Mouse (Mus musculus) limb, embryonic 10.5 days (tissue): ENCODE results near the gene Hmgxb4. TPM values are rescaled to one million over a fixed set of nuclear protein-coding genes. Genes with fewer than 3 reads are reported as not detected.
"Not testable (repeated sequence)": the region's sequence is repeated elsewhere in the genome, so short reads cannot be mapped to it uniquely, and the experiment has no call there.

ENCODE experiments used
- DNase-seq: peaks from one replicate; pipeline ENCODE4 v3.0.0-alpha.2; 2017; ENCODE audit warnings: low spot score
- H3K27ac ChIP-seq: fragments of 300-500 bp; sonication (generic); 2 replicates; pipeline ENCODE4 v1.5.1; 2016; ENCODE audit warnings: mild to moderate bottlenecking
- H3K27me3 ChIP-seq: fragments of 300-500 bp; sonication (generic); 2 replicates; pipeline ENCODE4 v1.6.1; 2016; ENCODE audit warnings: low read depth, mild to moderate bottlenecking; ENCODE audit not compliant: poor library complexity, severe bottlenecking
- H3K36me3 ChIP-seq: fragments of 300-500 bp; sonication (generic); 2 replicates; pipeline ENCODE4 v1.6.1; 2016; ENCODE audit warnings: mild to moderate bottlenecking, moderate library complexity
- H3K4me1 ChIP-seq: fragments of 300-500 bp; sonication (generic); 2 replicates; pipeline ENCODE4 v1.6.1; 2016
- H3K4me3 ChIP-seq: fragments of 300-500 bp; sonication (generic); 2 replicates; pipeline ENCODE4 v1.5.1; 2016; ENCODE audit warnings: mild to moderate bottlenecking, moderate library complexity
- H3K9me3 ChIP-seq: fragments of 300-500 bp; sonication (generic); replicated peaks from 2 replicates; pipeline ENCODE4 v1.6.1; 2016; ENCODE audit warnings: mild to moderate bottlenecking
- WGBS: fragments of 180-500 bp; shearing (Covaris S2); methylation state at CpG from one replicate; pipeline ENCODE4 v1.1.7; 2016; 5-methylcytosine and 5-hydroxymethylcytosine counted together
- polyA plus RNA-seq: library from polyadenylated mRNA; unstranded; fragments of >200 nt; fragmentation: Nextera tagmentation; extraction: Ambion mirVana; gene quantifications from 2 replicates; pipeline ENCODE4 v1.2.1, GENCODE M21; 2016

The Hmgxb4 gene
- 46.6 and 48.2 TPM in 2 replicates for polyA plus RNA-seq

DNA sequence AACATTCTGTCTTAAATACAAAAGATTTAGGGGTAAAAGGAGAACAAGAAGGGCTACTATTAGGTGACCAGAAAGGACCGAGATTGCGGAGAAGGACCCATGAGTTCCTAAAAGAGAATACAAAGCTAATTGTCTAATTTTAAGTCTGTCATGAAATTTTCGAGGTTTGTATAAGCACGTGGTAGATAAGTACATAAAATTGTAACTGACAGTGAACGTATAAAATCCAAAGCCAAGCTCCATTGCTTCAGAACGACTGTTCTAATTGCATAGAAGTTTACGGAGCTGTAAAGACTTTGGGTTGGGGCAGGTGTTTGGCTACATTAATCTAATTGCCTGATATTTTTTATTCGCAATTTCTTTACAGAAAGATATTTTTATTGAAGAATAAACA lies at the start of gene Hmgxb4:
Hmgxb4 (plus strand) TSS at position 276 of the 394 bp plus-strand sequence.
- Histone ChIP-seq H3K9me3 (no peaks in the 10 kb centered on the region), H3K4me3 (peak within 1 kb of the TSS; percentile 95), H3K4me1 (peaks cover 17% of the 10 kb centered on the region), H3K27me3 (peaks cover 3% of the 10 kb centered on the region), H3K27ac (peak within 1 kb of the TSS; percentile 100), H3K36me3 (no peaks in the 10 kb centered on the region; the same call in 1 of the 2 replicates)
- DNase-seq, result no peak
- WGBS, result 16% methylated on average over 8 of the region's 8 CpGs

DNA sequence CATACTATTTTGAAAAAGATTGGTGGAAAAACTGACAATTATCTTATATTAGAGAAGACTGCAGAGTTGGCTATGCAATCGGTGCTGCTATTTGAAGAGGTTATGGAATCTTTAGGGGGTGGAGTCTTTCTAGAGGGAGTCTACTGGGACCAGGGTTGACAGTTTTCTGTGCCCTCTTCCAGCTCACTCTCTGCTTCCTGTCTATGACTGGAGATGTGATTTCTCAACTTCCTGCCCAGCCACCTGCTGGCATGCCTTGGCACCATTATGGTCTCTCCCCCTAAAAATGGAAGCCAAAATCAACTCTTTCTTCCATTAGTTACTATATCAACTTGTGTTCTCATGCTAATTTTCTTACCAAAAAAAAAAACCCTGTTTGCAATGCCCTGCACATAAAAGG lies 43.7 kb upstream of the Hmgxb4 start:
- 86% methylated on average over 1 of the region's 1 CpGs for WGBS

DNA sequence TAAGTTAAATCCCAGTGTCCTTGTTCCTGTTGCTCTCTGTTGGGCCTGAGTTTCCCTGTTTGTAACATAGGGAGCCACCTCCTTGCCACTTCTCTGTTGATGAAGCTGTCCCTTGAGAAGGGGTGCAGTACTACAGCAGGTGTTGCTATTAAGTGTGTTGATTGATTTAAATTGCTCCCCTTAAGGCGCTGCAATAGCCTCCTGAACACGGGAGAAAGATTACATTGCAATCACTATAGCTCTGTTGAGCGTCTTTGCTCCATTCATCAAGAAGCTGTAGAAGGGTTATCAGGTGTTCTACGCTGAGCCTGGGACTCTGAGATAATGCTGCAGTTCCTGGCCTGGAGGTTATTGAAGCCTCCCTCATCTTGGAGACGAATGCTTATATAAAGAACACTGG lies 29.2 kb upstream of the Hmgxb4 start:
- no peak for DNase-seq
- Histone ChIP-seq H3K9me3 (no peaks in the 10 kb centered on the region), H3K27ac (no peak overlapping the region), H3K4me1 (no peaks in the 10 kb centered on the region), H3K27me3 (no peaks in the 10 kb centered on the region), H3K36me3 (no peaks in the 10 kb centered on the region), H3K4me3 (no peak overlapping the region)
- WGBS, result 76% methylated on average over 5 of the region's 5 CpGs

More for the DNA sequence above, 43.7 kb upstream of the Hmgxb4 start:
- H3K27ac ChIP-seq, result no peak overlapping the region
- no peaks in the 10 kb centered on the region for H3K27me3 ChIP-seq
- no peaks in the 10 kb centered on the region for H3K9me3 ChIP-seq
- H3K4me3 ChIP-seq, result no peak overlapping the region
- H3K4me1 ChIP-seq, result no peaks in the 10 kb centered on the region
- DNase-seq, result no peak
- H3K36me3 ChIP-seq, result no peaks in the 10 kb centered on the region

DNA sequence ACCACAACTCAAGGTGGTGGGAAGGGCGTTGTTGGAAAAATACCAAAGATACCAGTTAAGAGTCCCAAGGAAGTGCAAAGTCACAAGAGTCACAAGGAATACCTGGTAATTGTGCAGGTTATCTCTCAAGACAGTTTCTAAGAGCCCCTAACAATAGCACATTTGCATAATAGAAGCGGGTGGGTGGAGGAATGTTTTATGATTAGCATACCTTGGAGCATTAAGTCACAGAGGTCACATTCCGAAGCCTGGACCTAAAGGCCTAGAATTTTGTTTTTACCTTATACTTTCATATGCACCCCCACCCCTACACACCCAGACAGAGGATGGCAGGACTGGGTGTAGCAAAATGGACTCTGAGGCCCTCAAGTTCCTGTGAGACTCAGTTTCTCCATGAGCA lies 22.9 kb upstream of the Hmgxb4 start:
- H3K27ac ChIP-seq, H3K36me3 ChIP-seq, H3K4me1 ChIP-seq, H3K9me3 ChIP-seq, DNase-seq, H3K27me3 ChIP-seq, H3K4me3 ChIP-seq: not testable (repeated sequence)
- 91% methylated on average over 3 of the region's 3 CpGs for WGBS

DNA sequence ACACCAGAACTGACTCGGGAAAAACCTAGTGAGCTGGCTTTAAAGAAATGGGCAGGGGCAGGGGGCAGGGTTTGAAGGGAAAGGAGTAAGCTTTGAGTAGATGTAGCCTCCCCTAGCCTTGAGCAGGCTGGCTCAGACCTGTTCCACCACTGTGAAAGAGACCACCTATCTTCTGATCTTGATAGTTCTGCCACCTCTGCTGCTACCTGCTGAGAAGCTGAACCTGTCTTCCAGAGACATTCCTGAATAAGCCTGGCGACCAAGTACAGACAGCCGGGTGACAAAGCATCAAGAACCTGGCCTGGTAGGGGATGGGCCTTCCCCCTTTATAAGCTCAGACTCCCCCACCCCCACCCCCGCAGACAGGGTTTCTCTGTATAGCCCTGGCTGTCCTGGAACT lies 21.5 kb upstream of the Hmgxb4 start:
- Histone ChIP-seq H3K27ac (no peak overlapping the region), H3K36me3 (no peaks in the 10 kb centered on the region), H3K9me3 (no peaks in the 10 kb centered on the region), H3K27me3 (no peaks in the 10 kb centered on the region), H3K4me3 (no peak overlapping the region), H3K4me1 (no peaks in the 10 kb centered on the region)
- WGBS, result 84% methylated on average over 4 of the region's 4 CpGs
- no peak for DNase-seq

DNA sequence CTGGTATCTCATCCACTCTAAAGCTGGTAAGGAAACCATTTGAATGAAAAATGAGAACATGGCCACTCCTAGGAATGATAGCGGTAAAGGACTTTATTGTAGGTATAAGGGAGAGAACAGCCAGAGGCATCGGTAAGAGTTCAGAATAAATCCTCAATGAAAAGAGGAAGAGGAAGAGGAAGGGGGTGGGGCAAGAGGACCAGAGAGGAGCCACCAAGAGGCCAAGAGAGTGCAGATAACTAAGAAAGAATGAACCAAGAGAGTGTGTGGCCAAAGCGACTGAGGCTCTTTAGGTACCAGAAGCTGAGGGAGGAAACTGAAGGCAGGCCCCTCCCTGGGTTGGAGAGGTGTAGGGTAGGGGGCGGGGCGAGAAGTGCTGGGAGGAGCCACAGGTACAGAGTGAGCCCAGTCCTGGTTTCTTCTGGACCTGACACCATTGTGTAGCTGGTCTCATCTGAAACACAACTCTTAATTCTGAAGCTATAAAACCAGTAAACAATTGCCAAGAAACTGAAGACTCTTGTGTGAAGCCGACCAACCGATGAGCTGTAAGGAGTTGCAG lies 20.8 kb upstream of the Hmgxb4 start:
- 78% methylated on average over 7 of the region's 7 CpGs for WGBS
- H3K4me1 ChIP-seq, result no peaks in the 10 kb centered on the region
- no peak overlapping the region for H3K27ac ChIP-seq
- DNase-seq, result no peak
- no peaks in the 10 kb centered on the region for H3K27me3 ChIP-seq
- H3K4me3 ChIP-seq, result no peak overlapping the region
- no peaks in the 10 kb centered on the region for H3K36me3 ChIP-seq
- H3K9me3 ChIP-seq, result no peaks in the 10 kb centered on the region

DNA sequence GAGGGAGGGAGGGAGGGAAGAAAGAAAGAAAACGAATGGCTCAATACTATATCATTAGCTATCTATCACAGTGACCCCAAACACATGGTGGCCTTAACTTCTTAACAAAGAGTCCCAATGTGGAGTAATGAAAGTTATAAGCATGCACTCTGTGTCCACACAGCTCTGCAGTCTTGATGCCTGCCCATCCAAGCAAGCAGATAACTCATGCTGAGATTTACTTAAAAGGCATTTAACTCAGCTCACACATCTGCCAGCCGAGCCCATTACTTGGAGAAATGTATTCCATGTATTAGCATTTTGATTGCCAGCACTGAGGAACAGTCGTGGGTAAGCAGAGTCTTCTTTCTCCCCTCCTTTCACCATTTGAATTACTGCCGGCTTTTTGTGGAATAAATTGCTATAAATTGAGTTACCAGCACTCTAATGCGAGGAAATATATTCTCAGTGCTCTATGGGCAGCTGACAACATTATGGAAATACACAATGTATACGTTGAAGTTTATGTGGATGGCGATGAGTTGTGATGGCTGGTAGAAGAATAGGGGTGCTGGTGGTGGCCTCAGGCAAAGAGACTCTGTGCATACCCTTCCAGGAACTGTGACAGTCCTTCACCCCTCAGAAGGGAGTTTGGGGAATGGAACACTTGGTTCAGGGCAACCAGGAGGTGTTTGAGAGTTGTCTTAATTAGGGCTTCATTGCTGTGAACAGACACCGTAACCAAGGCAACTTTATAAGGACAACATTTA lies 19.9 kb upstream of the Hmgxb4 start:
- 88% methylated on average over 8 of the region's 8 CpGs for WGBS
- no peak for DNase-seq
- no peak overlapping the region for H3K27ac ChIP-seq
- H3K36me3 ChIP-seq, result no peaks in the 10 kb centered on the region
- H3K4me3 ChIP-seq, result no peak overlapping the region
- H3K4me1 ChIP-seq, result no peaks in the 10 kb centered on the region
- no peaks in the 10 kb centered on the region for H3K27me3 ChIP-seq
- no peaks in the 10 kb centered on the region for H3K9me3 ChIP-seq

DNA sequence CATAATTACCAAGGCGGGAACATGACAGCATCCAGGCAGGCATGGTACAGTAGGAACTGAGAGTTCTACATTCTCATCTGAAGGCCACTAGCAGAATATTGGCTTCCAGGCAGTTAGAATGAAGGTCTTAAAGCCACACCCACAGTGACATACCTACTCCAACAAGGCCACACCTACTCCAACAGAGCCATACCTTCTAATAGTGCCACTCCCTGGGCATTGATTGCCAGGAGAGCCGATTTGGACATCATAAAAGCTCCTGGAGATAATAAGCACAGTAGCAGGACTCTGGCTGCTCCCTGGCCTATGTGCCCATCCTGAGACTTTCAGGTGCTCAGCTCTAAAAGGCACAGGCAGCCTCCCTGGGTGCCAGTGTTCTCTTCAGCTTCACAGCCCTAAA lies 19.3 kb upstream of the Hmgxb4 start:
- DNase-seq, result no peak
- H3K27me3 ChIP-seq, result no peaks in the 10 kb centered on the region
- no peak overlapping the region for H3K27ac ChIP-seq
- H3K4me3 ChIP-seq, result no peak overlapping the region
- no peaks in the 10 kb centered on the region for H3K4me1 ChIP-seq
- no peaks in the 10 kb centered on the region for H3K36me3 ChIP-seq
- 76% methylated on average over 2 of the region's 2 CpGs for WGBS
- H3K9me3 ChIP-seq, result no peaks in the 10 kb centered on the region

DNA sequence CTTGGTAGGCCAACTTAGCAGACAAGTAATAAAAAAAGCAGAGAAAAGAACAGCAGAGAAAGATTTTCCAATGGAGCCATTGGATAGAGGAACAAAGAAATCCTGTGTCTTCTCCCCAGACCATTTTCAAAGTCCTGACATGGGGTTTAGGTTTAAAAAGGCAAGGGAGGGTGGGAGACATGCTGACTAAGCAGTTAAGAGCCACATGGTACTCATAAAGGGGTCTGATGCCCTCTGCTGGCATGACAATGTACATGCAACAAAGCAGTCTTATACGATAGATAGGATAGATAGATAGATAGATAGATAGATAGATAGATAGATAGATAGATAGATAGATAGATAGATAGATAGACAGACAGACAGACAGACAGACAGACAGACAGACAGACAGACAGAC lies 15.7 kb upstream of the Hmgxb4 start:
- no peak for DNase-seq
- no peaks in the 10 kb centered on the region for H3K4me1 ChIP-seq

DNA sequence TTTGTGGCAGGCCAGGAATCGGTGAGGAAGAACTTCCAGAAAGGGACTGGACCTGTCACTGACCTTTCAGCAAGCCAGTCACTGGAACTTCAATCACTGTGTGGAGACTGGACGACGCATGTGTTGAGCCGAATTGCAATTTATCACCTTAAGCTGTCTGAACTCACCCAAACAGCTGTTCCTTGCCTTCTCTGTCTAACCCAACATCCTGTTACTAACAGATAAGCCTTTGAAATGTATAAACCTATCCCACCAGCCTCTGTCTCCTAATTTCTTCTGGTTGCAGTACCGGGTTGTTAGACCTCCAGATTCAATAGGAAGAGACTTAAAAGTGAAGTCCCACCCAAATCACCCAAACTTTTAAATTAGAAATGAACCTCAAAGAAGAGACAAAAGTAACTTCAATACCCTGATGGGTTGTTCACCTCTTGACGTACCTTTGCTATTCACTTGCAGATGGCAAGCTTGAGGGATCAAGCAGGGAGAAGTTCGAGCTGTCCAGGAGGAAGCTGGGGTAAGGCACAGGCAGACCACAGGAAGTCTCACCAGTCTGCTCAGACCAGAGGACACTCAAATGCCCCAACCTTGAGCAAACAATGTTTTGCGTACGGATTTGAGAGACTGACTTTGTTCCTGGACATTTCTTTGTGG lies 13.0 kb upstream of the Hmgxb4 start:
- H3K27ac ChIP-seq, result no peak overlapping the region
- no peak for DNase-seq
- no peaks in the 10 kb centered on the region for H3K9me3 ChIP-seq
- WGBS, result 48% methylated on average over 9 of the region's 9 CpGs
- no peak overlapping the region for H3K4me3 ChIP-seq
- H3K36me3 ChIP-seq, result no peaks in the 10 kb centered on the region
- no peaks in the 10 kb centered on the region for H3K27me3 ChIP-seq
- no peaks in the 10 kb centered on the region for H3K4me1 ChIP-seq

More for the DNA sequence above, 15.7 kb upstream of the Hmgxb4 start:
- Histone ChIP-seq H3K4me3 (no peak overlapping the region), H3K27me3 (no peaks in the 10 kb centered on the region), H3K9me3 (no peaks in the 10 kb centered on the region), H3K27ac (no peak overlapping the region), H3K36me3 (no peaks in the 10 kb centered on the region)
- WGBS, result 64% methylated on average over 1 of the region's 1 CpGs

DNA sequence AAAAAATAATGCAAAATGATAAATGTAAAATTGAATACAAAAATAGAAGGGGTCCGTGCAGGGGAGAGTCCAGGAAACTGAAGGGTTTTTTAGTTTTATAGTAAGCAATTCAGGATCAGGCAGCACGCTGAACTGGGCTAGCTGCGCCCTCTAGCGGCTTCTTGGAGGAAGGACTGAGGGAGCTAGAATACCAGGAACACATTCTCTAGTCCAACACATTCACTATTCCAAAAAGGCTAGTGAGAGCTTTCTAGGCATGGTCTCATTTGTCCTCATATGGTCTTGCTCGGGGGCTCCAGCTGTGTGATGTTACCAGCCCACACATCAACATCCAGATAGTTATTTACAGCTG lies 12.5 kb upstream of the Hmgxb4 start:
- H3K9me3 ChIP-seq, result no peaks in the 10 kb centered on the region
- H3K27me3 ChIP-seq, result no peaks in the 10 kb centered on the region
- no peaks in the 10 kb centered on the region for H3K36me3 ChIP-seq
- H3K4me3 ChIP-seq, result no peak overlapping the region
- H3K27ac ChIP-seq, result no peak overlapping the region
- H3K4me1 ChIP-seq, result no peaks in the 10 kb centered on the region
- DNase-seq, result peak; percentile 78
- 4% methylated on average over 5 of the region's 5 CpGs for WGBS

DNA sequence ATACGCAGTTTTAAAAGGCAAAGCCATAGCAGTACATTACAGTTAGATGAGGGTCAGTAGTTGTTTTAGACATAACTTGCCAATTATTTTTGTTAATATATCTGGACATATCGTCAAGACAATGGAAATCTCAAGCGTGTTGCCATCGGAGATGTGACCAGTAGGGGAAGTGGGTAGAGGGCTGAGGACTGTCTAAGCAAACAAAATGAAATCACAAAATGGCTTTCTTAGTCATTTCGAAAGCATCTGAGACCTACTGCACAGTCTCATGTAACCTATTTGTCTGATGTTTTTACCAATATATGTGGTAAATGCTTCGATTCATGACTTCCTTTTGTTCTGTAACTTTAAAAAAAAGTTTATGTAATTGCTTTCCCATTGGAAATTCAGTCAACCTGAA lies 11.3 kb upstream of the Hmgxb4 start:
- H3K4me1 ChIP-seq, result no peaks in the 10 kb centered on the region
- no peaks in the 10 kb centered on the region for H3K36me3 ChIP-seq
- H3K27ac ChIP-seq, result no peak overlapping the region
- WGBS, result 92% methylated on average over 6 of the region's 6 CpGs
- DNase-seq, result no peak
- no peaks in the 10 kb centered on the region for H3K27me3 ChIP-seq
- no peaks in the 10 kb centered on the region for H3K9me3 ChIP-seq
- H3K4me3 ChIP-seq, result no peak overlapping the region

DNA sequence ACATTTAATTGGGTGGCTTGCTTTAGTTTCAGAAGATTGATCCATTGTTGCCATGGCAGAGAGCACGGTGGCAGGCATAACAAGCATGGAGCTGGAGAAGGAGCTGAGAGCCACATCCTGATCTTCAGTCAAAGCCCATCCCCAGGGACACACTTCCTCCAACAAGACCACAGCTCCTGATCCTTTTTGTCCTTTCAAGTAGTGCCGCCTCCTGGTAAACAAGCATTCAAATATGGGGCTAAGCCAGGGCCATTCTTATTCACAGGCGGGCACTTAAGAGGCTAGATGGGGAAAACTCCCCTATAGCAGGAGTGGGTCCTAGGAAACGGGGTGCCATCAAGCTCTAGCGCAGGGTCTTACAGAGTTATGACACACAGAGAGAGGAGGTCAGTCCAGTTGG lies 5.7 kb upstream of the Hmgxb4 start:
- 88% methylated on average over 5 of the region's 5 CpGs for WGBS

More for the DNA sequence above, 5.7 kb upstream of the Hmgxb4 start:
- H3K36me3 ChIP-seq, result no peaks in the 10 kb centered on the region
- no peaks in the 10 kb centered on the region for H3K9me3 ChIP-seq
- H3K4me1 ChIP-seq, result peaks cover 6% of the 10 kb centered on the region
- no peak overlapping the region for H3K4me3 ChIP-seq
- H3K27me3 ChIP-seq, result peaks cover 3% of the 10 kb centered on the region
- no peak for DNase-seq
- H3K27ac ChIP-seq, result no peak overlapping the region
